Mouse (Mus musculus): ENCODE data around the gene Thrb. TPM values are rescaled to one million over a fixed set of nuclear protein-coding genes. Genes with fewer than 3 reads are reported as not detected.

Thrb gene
- total and polyA plus RNA-seq, 3 experiments, result not detected

DNA sequence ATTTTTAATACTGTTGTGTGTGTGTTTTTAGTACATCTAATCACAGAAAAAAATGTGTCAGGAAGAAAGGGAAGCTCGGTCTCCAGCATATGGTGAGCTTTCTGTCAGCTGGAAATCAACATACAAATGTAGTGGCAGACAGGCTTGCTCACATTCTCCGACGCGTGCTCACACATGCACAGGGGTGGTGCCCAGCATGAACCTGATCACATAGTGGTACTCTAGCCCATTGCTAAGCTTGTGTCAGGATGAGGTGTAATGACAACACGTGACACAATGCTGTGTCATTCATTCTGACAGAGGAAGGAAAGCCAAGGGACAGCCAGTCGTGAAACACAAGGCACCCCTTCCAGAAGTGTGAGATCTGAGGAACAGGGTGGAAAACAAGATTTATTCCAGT lies 75.4 kb downstream of the Thrb start:
- no peaks in the 10 kb centered on the region for H3K4me1 ChIP-seq (ENCODE audit: control insufficient read depth in 1 of 2, insufficient read depth in 2 of 2, low read length in 2 of 2)
- no peaks in the 10 kb centered on the region for H3K36me3 ChIP-seq (ENCODE audit: control insufficient read depth in 1 of 2, insufficient read depth in 2 of 2, low read length in 2 of 2)
- no peak overlapping the region for H3K9ac ChIP-seq (ENCODE audit: control insufficient read depth, low read depth, low read length, poor library complexity, severe bottlenecking)
- no peaks in the 10 kb centered on the region for H3K9me3 ChIP-seq (replicated peaks; ENCODE audit: insufficient read depth, low read length)
- TF ChIP-seq RCOR1 (IDR thresholded peaks at IDR 0.05; ENCODE audit: low read depth, low read length) (no peak), CTCF (IDR thresholded peaks at IDR 0.05 in 2 of 3, conservative IDR thresholded peaks at IDR 0.05 in 1 of 3; ENCODE audit: control insufficient read depth in 1 of 3, insufficient read depth in 1 of 3, low read depth in 2 of 3, low read length in 3 of 3, poor library complexity in 1 of 3, severe bottlenecking in 1 of 3) (no peak), EP300 (IDR thresholded peaks at IDR 0.05; ENCODE audit: low read depth in 1 of 2, low read length in 2 of 2) (no peak), E2F4 (IDR thresholded peaks at IDR 0.05; ENCODE audit: borderline replicate concordance, low read depth, low read length) (no peak), HCFC1 (IDR thresholded peaks at IDR 0.05; ENCODE audit: low read depth, low read length) (no peak), MEF2A (IDR thresholded peaks at IDR 0.05; ENCODE audit: extremely low read depth, insufficient replicate concordance, low read depth, low read length, poor library complexity, severe bottlenecking) (no peak), ZNF384 (IDR thresholded peaks at IDR 0.05; ENCODE audit: low read depth, low read length) (no peak), ZC3H11A (IDR thresholded peaks at IDR 0.05; ENCODE audit: low read depth, low read length) (no peak), POLR2A (IDR thresholded peaks at IDR 0.05; ENCODE audit: control insufficient read depth in 1 of 2, insufficient read depth in 1 of 2, low read depth in 1 of 2, low read length in 2 of 2, poor library complexity in 1 of 2) (no peak), CHD2 (IDR thresholded peaks at IDR 0.05; ENCODE audit: low read length) (no peak), NELFE (IDR thresholded peaks at IDR 0.05; ENCODE audit: low read depth, low read length) (no peak), POLR2AphosphoS2 (IDR thresholded peaks at IDR 0.05; ENCODE audit: low read length) (no peak)
- no peaks in the 10 kb centered on the region for H3K79me2 ChIP-seq (ENCODE audit: control insufficient read depth, insufficient read depth, low read length, poor library complexity)
- no peak overlapping the region for H3K27ac ChIP-seq (ENCODE audit: control insufficient read depth, low read depth, low read length)
- no peak for DNase-seq (ENCODE audit: low read depth, low spot score)
- H3K27me3 ChIP-seq (ENCODE audit: control insufficient read depth in 1 of 2, insufficient read depth in 2 of 2, low read length in 2 of 2), result no peaks in the 10 kb centered on the region
- no peak overlapping the region for H3K4me3 ChIP-seq (ENCODE audit: control insufficient read depth in 1 of 2, insufficient read depth in 1 of 2, low read depth in 2 of 2, low read length in 2 of 2)

DNA sequence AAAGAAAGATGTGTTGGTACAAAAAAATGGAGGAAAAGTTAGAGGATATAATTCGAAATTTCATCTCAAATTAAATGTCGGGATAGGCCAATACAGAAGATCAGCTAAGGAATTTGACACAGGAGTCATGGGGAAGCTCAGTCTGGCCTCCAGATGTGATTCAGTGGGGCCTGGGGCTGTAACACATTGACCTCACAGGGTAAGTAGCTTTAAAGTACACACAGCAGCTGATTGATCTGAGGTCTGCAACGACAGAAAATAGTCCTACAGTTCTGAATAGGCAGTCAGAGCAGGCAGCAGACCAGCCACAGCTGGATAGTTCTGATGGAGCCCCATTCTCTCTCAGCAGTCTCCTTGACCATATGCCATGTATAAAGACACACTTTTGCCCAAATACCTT lies 80.8 kb downstream of the Thrb start:
- no peaks in the 10 kb centered on the region for H3K9me3 ChIP-seq (replicated peaks; ENCODE audit: insufficient read depth, low read length)
- TF ChIP-seq NRF1 (IDR thresholded peaks at IDR 0.05; ENCODE audit: insufficient read depth, low read depth, low read length, poor library complexity, severe bottlenecking), result no peak
- no peak for TF ChIP-seq MAX (IDR thresholded peaks at IDR 0.05; ENCODE audit: low read length)
- TF ChIP-seq MAZ (IDR thresholded peaks at IDR 0.05; ENCODE audit: low read depth, low read length), result no peak
- no peak for TF ChIP-seq TCF12 (IDR thresholded peaks at IDR 0.05; ENCODE audit: low read depth, low read length)
- TF ChIP-seq ELF1 (IDR thresholded peaks at IDR 0.05; ENCODE audit: low read depth, low read length), result no peak
- no peak for TF ChIP-seq ZMIZ1 (IDR thresholded peaks at IDR 0.05; ENCODE audit: low read depth, low read length)
- TF ChIP-seq TBP (IDR thresholded peaks at IDR 0.05; ENCODE audit: low read depth, low read length), result no peak
- TF ChIP-seq ETS1 (IDR thresholded peaks at IDR 0.05; ENCODE audit: low read depth, low read length), result no peak
- no peak for TF ChIP-seq JUND (IDR thresholded peaks at IDR 0.05; ENCODE audit: low read depth, low read length)
- TF ChIP-seq MAFK (IDR thresholded peaks at IDR 0.05; ENCODE audit: borderline replicate concordance, low read depth, low read length), result no peak
- TF ChIP-seq ZNF384 (IDR thresholded peaks at IDR 0.05; ENCODE audit: low read depth, low read length), result no peak
- no peak for TF ChIP-seq E2F4 (IDR thresholded peaks at IDR 0.05; ENCODE audit: borderline replicate concordance, low read depth, low read length)
- no peak for TF ChIP-seq RCOR1 (IDR thresholded peaks at IDR 0.05; ENCODE audit: low read depth, low read length)
- no peak for TF ChIP-seq MYB (IDR thresholded peaks at IDR 0.05; ENCODE audit: low read depth, low read length)
- TF ChIP-seq NELFE (IDR thresholded peaks at IDR 0.05; ENCODE audit: low read depth, low read length), result no peak
- no peak for TF ChIP-seq SMC3 (IDR thresholded peaks at IDR 0.05; ENCODE audit: low read depth, low read length)
- no peak overlapping the region for H3K27ac ChIP-seq (ENCODE audit: control insufficient read depth, low read depth, low read length)
- no peaks in the 10 kb centered on the region for H3K4me1 ChIP-seq (ENCODE audit: control insufficient read depth in 1 of 2, insufficient read depth in 2 of 2, low read length in 2 of 2)
- no peak overlapping the region for H3K9ac ChIP-seq (ENCODE audit: control insufficient read depth, low read depth, low read length, poor library complexity, severe bottlenecking)
- H3K4me3 ChIP-seq (ENCODE audit: control insufficient read depth in 1 of 2, insufficient read depth in 1 of 2, low read depth in 2 of 2, low read length in 2 of 2), result no peak overlapping the region
- no peaks in the 10 kb centered on the region for H3K27me3 ChIP-seq (ENCODE audit: control insufficient read depth in 1 of 2, insufficient read depth in 2 of 2, low read length in 2 of 2)
- H3K36me3 ChIP-seq (ENCODE audit: control insufficient read depth in 1 of 2, insufficient read depth in 2 of 2, low read length in 2 of 2), result no peaks in the 10 kb centered on the region
- no peak for DNase-seq (ENCODE audit: low read depth, low spot score)
- H3K79me2 ChIP-seq (ENCODE audit: control insufficient read depth, insufficient read depth, low read length, poor library complexity), result no peaks in the 10 kb centered on the region
